Mouse (Mus musculus): ENCODE measurements at regions not wholly inside any gene's neighbourhood (a gene's known extent, or its start where the extent isn't known, plus 50 kb on each side); places are given as distances from the start of the nearest gene placed in this dataset.

DNA sequence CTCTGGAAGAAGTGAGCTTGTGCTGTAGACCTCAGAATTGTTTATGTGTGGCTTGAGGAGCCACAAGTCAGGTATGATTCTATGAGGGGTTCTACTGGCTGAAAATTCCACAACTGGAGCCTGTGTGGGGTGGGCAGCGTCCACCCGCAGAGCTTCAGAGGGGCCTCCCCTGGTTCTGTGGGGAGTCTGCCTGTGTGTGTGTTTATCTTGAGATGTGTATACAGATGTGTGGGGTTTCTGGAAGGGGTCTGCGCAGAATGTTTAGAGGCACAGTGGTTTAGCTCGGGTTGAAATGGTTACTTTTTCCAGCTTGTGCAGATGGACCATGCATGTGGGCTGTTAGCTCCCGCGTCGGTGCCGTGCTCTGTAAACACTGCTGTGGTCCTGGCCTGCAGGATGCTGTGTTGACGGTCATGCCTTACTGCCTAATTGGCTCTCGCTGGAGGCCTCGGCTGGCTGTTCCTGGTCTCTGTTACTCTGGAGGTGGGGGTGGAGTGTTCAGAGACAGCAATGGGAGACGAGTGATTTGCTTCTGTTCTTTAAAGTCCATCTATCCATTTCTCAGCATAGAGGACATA lies 68.3 kb upstream of the Ptch1 start:
- TF ChIP-seq POLR2A (IDR thresholded peaks at IDR 0.05; ENCODE audit: low read depth, low read length) (no peak), CTCF (IDR thresholded peaks at IDR 0.05; ENCODE audit: extremely low read depth, insufficient read length, insufficient replicate concordance, low read depth, low read length) (no peak)

Data from small intestine, adult 2 months (tissue).